Mouse (Mus musculus) granulocyte monocyte progenitor cell, adult 5-6 weeks (primary cell): ENCODE measurements around the gene Psmf1. TPM values are rescaled to one million over a fixed set of nuclear protein-coding genes. Genes with fewer than 3 reads are reported as not detected.

Experiments used
- ATAC-seq: replicated peaks from 2 replicates; pipeline ENCODE4 v1.8.0; 2016; ENCODE audit warnings: mild to moderate bottlenecking, moderate TSS enrichment, inconsistent platforms; ENCODE audit not compliant: poor library complexity, severe bottlenecking
- total RNA-seq, 2 experiments: library from RNA; stranded (forward) in 1 of 2; stranded (reverse) in 1 of 2; fragments of 200-712, 200-1000 nt in 1 of 2; fragments of >200 nt in 1 of 2; fragmentation: Nextera tagmentation in 1 of 2; gene quantifications; 2 replicates each; pipeline ENCODE4 v1.2.3; 2014 to 2017

The Psmf1 gene
- total RNA-seq (2014; fragmentation: Nextera tagmentation) (37.5 and 39.5 TPM in 2 replicates), total RNA-seq (2017) (9.5 and 12.6 TPM in 2 replicates)

- no peak for ATAC-seq
These were observed at the start of gene Psmf1 for GRCm38 (mm10) chr2:151743845-151744244. Psmf1 (minus strand) TSS chr2:151744186.

- no peak for ATAC-seq
These were observed 47.2 kb upstream of the Psmf1 start for GRCm38 (mm10) chr2:151791156-151791555.

- ATAC-seq = no peak
These were observed 46.2 kb upstream of the Psmf1 start for GRCm38 (mm10) chr2:151790169-151790568.

GRCm38 (mm10) chr2:151788221-151788977 is 44.4 kb upstream of the Psmf1 start:
- ATAC-seq = no peak

- no peak for ATAC-seq
These were observed 39.5 kb upstream of the Psmf1 start for GRCm38 (mm10) chr2:151783493-151783892.

- no peak for ATAC-seq
These were observed 33.4 kb upstream of the Psmf1 start for GRCm38 (mm10) chr2:151777366-151777765.

- ATAC-seq = no peak
These were observed 29.5 kb upstream of the Psmf1 start for GRCm38 (mm10) chr2:151773476-151773875.

GRCm38 (mm10) chr2:151772169-151772568 is 28.2 kb upstream of the Psmf1 start:
- no peak for ATAC-seq

GRCm38 (mm10) chr2:151764557-151764956 is 20.6 kb upstream of the Psmf1 start:
- ATAC-seq = no peak

GRCm38 (mm10) chr2:151758806-151759353 is 14.9 kb upstream of the Psmf1 start:
- no peak for ATAC-seq

GRCm38 (mm10) chr2:151757451-151757850 is 13.5 kb upstream of the Psmf1 start:
- no peak for ATAC-seq

GRCm38 (mm10) chr2:151756277-151757061 is 12.5 kb upstream of the Psmf1 start:
- ATAC-seq = no peak

GRCm38 (mm10) chr2:151751330-151751729 is 7.3 kb upstream of the Psmf1 start:
- no peak for ATAC-seq

GRCm38 (mm10) chr2:151747847-151748705 is 4.1 kb upstream of the Psmf1 start:
- peak; percentile 95 for ATAC-seq

GRCm38 (mm10) chr2:151742850-151743679 is 921 bp downstream of the Psmf1 start:
- no peak for ATAC-seq

- no peak for ATAC-seq
These were observed 1.9 kb downstream of the Psmf1 start for GRCm38 (mm10) chr2:151742084-151742483.

- ATAC-seq = peak; percentile 90
These were observed 3.1 kb downstream of the Psmf1 start for GRCm38 (mm10) chr2:151740741-151741526.

GRCm38 (mm10) chr2:151739505-151739904 is 4.5 kb downstream of the Psmf1 start:
- ATAC-seq = no peak

- no peak for ATAC-seq
These were observed 4.9 kb downstream of the Psmf1 start for GRCm38 (mm10) chr2:151739081-151739480.
